Mouse (Mus musculus): ENCODE results near the gene Spns3.
A peak's percentile ranks its signal among the peaks of the same experiment; 100 is the strongest.

Spns3 gene

DNA sequence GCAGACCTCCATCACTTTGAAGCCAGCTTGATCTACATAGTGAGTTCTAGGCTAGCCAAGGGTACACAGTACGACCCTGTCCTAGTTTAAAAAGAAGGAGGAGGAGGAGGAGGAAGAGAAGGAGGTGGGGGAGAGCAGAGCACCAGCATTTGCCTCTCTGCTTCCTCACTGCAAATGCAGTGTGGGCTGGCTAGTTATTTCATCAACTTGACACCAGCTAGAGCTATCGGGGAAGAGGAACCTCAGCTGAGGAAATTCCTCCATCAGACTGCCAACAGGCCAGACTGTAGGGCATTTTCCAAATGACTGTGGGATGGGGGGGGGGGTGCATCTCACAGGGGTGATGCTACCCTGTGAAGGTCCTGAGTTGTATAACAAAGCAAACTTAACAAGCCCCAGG lies 31.9 kb downstream of the Spns3 start:
- DNase-seq (ENCODE audit: low spot score in 2 of 2), result no peak

DNA sequence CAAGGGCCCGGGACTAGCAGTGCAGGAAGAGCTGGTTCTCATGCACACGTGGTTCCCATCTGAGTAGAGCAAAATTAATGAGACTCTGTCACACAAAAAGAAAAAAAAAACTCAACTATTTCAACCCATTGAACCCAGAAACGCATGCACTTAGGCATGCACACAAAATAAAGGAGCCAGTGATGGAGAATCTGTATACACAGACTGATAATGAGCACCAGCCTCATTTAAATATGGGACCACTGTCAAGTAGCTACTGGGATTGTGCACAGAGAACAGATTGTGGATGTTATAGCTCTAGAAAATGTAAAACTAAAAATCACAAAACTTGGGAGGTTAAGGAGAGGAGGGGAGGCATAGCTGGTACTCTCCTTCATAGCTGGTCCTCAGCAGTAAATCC lies 35.3 kb downstream of the Spns3 start:
- DNase-seq (ENCODE audit: low spot score in 2 of 2), result no peak

DNA sequence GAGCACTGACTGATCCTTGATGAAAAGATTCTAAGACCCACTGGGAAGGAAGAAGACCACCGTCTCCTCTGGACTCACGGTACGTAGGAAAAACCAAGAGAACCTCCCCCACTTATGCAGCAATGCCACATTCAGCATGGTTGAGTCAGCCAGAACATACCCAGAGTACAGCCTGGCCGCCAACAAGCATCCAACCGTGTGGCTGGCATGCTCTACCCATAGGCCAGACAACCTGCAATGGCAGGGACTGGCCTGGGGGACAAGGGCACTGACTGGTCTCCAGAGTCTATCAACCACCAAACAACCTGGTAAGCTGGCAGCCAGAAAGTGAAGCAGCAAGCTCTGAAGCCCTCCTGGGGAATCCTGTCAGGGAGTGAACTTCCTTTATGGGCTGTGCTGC lies 41.7 kb downstream of the Spns3 start:
- DNase-seq (ENCODE audit: low spot score in 2 of 2), result no peak

DNA sequence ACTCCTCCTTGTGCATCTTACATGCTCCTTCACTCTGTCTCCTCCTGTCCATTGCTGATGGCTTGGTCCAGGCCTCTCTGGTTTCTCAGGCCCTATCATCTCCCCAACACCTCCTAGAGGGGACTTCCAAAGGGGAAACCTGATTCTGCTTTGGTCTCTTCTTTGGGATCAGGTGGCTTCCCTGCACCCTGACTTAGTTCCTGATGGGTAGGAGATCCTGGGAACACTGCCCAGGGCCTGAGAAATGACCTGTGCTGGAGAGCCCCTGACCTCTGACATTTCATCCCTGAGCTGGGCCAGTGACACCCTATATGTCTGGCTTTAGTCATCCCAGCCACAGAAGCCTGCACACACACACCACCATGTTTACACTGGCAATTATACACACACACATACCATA lies 42.7 kb downstream of the Spns3 start:
- DNase-seq (ENCODE audit: low spot score in 2 of 2), result no peak

DNA sequence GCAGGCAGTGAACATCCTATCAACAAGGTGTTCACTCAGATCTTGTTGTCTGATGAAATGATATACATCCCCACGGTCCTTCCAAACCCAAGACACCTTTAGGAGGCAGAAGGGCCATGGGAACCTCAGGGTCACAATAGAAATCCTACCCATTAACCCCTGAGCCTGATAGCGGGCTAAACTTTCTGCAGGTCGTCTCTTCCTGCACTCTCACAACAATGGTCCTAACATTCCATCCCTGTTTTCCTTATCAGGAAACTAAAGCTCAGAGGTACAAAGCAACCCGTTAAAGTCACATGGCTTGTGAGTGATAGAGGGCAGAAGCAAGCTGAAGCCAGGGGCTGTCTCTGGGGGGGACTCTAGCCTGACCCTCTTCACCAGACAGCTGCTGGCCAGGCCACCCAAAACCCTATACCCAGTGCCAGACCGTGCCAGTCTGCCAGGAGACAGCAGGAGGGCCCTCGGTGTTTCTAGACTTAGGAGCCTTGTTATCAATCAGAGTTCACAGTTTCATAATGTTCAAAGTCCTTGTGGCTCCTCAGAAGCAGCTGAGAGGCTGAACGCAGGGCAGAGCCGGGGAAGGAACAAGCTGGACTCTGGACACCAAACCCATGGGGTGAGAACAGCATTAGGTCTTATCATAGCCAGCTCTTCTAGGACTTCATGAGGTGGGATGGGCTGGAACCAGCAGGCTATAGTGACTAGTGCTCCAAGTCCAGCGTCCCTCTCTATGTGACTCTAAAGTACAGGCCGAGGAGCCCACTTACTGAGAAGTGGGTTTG lies 46.1 kb downstream of the Spns3 start:
- DNase-seq (ENCODE audit: low spot score in 2 of 2), result no peak

DNA sequence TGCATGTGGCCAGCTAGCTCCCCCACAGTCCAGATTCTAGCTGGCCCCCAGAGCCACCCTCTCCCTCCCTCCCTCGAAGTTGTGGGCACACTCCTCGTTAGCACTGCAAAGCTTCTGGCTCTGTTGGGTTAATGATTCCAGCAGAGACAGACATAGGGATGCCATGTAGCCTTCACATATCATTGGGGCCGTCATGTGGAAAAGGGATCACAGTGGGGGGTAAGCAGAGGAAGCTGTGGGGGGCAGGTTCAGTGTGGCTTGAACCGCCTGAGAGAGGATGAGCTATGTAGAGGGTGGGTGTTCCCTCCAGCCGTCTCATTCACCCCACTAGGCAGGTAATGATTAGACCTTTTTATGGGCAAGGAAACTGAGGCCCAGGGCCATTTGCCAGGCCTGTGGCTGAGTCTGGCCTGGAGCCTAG lies 46.8 kb downstream of the Spns3 start:
- DNase-seq (ENCODE audit: low spot score in 2 of 2), result no peak

DNA sequence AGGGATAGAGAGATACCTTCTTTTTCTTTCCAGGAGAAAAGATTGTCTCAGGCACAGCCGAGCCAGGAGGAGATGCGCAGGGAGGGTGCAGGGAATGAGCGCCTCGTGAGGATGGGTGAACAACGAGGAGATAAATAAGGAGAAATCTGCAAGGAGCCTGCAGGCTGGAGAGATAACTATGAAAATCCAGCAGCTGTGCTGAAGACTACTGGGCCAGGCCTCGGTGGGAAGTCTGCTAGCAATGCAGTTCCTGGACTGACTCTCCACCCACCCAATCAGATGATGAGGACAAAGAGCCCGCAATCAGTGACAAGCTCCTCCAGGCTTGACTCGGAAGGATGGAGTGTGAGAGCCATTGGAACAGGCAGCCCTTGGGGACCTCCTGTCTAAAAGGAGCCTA lies 48.1 kb downstream of the Spns3 start:
- DNase-seq (ENCODE audit: low spot score in 2 of 2), result no peak

DNA sequence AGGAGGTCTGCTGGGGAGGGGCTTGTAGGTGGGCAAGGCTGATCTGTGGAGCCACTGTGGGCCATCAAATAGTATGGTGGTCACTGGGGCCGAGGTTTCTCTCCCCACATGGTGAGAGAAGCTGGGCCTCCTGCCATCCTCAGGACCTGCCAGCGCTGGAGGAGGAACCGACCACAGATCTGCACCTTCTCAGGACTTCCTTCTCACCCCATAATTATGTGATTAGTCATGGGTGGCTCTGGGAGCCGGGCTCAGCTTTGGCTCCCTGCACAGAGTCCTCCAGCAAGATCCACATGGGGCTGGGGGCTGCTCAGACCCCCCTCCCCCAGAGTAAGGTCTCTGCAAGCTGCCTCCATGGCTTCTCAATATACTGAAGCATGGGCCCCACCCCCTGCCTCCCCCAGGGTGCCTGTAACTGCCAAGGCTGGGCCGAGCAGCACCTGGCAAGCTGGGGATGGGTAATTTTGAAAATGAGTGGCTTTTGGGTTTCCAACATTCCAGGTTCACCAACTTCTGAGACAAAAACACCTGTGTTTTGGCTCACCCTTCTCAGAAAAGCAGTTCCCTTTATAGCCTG lies 48.8 kb downstream of the Spns3 start:
- DNase-seq (ENCODE audit: low spot score in 2 of 2), result no peak

DNA sequence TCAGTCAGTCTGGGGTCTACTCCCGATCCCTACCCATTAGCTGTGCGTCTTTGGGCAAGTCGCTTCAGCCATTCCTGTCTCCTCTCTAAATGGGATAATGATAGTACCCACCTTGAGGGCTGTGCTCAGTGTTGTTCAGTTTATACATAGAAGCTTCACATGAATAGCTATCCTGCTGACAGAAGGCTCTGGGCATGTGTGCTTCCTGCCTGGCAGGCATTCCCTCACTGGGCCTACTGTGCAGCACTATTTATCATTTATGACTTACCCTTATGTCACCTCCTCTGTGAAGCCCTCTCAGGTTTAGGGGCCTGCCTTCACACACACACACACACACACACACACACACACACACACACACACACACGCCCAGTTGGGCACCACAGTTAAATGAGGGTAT lies 50.2 kb downstream of the Spns3 start:
- no peak for DNase-seq (ENCODE audit: low spot score in 2 of 2)

DNA sequence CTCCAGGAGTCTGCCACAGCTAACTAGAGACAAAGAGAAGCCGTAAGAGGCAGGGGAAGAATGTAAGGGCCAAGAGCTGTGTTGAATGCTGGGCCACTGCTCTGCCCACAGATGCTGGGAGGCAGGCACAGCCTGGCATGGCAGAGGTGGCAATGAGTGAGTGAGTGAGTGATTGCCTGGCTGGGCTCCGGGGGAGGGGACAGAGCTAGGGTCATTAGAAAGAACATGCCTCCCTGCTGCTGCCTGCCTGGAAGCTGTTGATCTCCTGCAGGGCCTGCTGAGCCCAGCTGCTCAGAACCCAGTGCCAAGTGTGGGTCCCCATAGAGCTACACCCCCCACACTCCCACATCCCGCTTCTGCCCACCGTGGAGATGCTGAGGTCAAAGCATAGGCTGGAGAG lies 52.9 kb downstream of the Spns3 start:
- no peak for DNase-seq (ENCODE audit: low spot score in 2 of 2)

DNA sequence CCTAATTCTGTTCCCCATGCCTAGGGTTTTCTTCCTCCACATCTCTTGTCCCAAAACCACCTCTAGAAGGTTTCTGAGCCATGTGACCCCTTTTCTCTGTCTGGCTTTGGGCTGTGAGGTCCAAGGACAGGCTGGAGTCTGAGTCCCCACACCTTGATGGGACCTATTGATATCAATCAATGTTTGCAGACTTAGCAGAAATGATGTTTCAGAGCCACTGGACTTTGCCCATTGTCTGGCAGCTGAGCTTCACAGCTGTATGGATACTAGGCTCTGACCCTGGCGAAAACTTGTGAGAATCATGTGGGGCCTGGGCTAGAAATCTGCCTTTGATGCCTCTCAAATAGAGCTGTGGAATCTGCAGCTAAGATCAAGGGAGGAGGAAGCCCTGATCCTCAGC lies 53.5 kb downstream of the Spns3 start:
- no peak for DNase-seq (ENCODE audit: low spot score in 2 of 2)

DNA sequence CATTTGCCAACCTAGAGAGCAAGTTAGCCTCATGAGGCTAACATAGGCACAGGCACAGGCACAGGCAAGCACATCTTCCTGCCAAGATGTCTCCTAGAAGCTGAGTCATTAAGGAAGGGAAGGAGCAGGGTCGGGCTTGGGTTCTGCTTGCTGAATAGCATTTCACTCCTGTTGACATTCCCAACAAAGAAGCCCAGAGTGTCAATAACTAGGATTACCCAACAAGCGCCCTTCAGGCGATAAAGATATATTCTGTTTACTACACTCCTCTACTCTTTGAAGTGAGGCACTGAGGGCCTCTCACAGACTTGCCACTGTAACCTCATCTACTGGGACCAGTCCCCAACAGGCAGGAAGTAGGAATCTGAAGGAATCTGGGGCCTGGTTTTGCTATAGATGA lies 54.2 kb downstream of the Spns3 start:
- no peak for DNase-seq (ENCODE audit: low spot score in 2 of 2)

DNA sequence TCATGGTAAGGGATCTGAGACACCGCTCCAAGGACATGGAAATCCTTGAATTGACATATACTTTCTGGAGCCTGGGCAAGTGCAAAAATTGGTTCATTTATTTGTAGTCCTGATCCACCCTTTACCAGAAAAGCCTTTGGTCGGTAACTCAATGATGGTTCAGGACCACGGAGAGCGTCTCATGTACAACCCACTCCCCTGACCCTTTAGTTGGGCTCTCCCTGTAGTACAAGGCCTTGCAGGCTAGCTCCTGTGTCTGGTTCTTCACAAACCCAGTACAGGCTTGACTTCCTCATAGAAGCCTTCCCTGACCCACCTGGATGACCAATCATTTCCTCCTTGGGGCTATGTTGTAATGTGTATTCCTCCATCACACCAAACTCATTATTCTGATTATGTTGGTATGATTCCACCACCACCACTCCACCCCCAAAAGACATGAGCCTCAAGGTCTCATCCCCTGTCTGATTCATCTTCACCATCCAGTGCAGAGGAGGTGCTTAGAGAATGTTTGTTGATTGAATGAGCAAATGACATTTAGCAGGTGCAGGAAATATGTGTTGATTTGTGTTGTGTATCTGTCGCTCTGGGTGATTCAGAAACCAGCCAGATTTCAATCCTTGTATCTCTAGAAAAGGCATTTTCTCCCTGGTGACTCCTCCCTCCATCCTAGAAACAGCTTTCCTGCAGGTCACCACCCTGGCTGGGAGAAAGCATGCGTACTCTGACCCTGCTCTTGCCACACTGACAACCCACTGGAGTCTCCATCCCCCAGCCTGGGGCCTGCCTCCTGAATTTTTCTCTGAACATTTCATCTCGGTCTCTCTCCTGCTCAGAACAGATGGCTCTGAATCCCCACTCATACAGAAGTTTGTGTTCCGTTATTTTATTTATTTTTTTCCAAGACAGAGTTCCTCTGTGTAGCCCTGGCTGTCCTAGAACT lies 56.0 kb downstream of the Spns3 start:
- no peak for DNase-seq (ENCODE audit: low spot score in 2 of 2)

DNA sequence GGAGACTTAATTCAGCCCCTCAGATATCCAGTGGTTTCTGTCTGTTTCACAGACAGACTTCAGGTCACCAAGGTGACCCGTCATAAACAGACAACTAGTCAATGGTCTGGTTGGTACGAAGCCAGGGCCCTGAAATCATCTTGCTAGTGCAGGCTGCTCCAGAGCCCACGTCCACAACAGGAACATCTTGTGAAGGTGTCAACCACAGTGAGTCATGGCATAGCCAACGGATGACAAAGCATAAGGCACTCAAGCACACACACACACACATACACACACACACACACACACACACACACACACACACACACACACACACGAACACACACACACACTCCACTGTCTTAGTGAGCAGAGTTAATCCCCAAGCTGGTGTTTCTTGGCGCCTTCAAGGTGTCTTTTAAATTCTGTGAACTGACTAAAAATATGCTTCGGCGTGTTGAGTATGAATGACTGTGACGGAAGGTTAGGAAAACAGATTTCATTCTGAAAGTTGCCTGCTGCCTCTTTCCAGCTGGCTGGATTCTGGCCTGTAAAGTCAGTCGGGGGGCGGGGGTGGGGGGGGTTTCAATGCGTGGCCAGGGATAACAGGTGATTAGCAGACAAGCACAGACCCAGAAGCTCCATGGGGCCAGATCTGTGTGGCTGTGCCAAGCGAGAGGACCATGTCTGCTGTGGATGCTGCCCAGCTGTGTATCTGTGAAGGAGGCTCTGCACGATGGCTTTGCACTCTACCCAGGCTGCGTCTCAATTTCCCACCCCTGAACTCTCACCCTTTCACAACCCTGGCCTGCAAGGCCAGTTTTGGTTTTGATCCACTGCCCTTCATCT lies 59.0 kb downstream of the Spns3 start:
- DNase-seq (ENCODE audit: low spot score in 2 of 2), result peak in 1 of 2 experiments; percentile 47

DNA sequence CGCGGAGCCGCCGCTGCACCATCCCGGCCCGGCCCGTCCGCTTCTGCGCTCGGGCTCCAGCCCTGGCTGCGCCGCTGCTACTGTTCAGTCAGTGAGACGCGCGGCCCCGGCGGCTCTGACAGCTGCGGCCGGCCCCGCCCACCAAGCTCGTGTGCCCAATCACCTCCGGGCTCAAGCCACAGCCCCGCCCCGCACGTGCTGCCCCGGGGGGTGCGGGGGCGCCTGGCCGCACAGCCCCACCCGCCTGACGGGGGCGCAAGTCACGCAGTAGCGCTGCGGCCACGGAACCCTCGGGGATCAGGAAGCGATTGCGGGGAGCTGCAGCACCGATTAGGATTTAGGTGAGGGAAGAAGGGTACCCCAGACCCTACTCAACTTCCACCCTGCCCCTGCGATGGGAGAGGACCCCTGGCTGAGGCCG lies 60.4 kb downstream of the Spns3 start, which contains the start of gene Spns2:
Gene Spns2 (minus strand): TSS at position 24 of the 421 bp plus-strand sequence.
- peak; percentile 92 for DNase-seq (ENCODE audit: low spot score in 2 of 2)

DNA sequence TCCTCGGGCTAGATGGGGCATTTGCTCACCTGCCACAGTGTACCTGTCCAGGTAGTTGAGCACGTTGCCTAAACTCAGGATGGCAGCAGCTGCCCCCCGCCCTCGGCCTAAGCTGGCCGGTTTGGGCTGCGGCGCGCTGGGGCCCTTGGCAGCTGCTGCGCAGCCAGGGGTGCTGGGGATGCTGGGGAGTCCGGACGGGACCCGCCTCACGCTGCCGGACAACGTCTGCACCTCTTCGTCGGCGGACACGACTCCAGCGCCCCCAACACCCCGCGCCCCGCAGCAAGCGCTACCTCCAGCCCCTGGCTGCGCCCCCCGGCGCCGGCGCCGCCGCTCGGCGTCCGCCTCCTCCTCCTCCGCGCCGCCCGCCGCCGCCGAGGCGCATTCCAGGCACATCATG lies 60.9 kb downstream of the Spns3 start:
- DNase-seq (ENCODE audit: low spot score in 2 of 2), result no peak

DNA sequence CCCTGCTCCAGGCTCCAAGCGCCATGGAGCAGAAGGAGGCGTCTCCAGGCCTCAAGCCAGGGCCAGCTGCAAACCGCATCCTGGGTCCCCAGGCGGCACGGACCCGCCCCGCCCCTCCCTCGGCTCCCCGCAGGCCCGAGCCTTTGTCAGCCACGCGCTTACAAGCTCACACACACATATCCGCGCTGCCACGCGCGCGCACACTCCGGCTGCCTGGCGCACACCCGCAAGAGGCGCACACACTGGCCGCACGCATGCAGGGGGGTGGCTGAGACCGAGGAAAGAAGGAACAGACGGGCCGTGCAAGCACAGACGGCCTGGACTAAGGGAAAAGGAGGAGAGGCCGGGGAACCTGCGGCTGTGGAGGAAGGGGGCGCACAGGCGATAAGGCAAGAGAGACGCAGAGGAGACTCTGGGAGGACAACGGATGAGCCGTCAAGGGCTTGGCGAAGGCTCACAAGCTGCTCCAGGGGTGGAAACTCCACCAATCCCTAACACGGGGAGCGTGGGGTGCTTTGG lies 61.5 kb downstream of the Spns3 start:
- peak; percentile 72 to 75 for DNase-seq (ENCODE audit: low spot score in 2 of 2)

DNA sequence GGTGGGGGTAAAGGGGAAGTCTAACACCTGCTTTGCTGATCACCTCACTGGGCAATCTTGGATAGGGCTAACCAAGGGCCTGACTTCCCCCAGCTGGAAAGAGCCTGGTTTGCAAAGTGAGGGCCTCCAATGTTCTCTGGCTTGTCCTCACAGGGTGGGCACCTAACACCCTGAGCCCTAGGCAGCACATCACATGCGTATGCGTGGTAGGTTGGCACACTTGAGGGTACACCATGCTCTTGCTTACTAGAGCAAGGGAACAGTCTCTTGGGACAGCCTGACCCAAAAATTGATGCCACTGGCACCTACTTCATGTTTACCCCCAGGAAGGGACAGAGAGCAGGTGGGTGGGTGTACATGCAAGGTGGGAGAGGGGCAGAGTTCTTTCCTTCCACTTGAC lies 62.6 kb downstream of the Spns3 start:
- no peak for DNase-seq (ENCODE audit: low spot score in 2 of 2)

DNA sequence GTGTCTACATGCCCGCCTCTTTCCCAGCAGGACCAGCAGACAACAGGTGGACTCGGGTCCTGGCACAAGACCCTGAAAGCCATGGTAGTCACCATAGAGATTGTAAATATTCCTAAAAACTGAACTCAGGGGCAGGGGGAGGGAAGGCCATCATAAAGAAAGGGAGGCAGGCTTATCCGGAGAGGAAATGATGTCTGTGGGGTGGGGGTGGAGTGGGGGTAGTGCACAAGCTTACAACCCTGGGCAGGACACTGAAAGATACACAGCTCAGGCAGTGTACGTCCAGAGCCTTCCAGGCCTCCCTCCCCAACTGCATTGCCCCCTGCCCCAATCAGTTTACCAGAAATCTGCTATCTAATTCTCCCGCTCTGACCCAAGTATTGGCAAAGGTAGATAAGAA lies 63.1 kb downstream of the Spns3 start:
- no peak for DNase-seq (ENCODE audit: low spot score in 2 of 2)

DNA sequence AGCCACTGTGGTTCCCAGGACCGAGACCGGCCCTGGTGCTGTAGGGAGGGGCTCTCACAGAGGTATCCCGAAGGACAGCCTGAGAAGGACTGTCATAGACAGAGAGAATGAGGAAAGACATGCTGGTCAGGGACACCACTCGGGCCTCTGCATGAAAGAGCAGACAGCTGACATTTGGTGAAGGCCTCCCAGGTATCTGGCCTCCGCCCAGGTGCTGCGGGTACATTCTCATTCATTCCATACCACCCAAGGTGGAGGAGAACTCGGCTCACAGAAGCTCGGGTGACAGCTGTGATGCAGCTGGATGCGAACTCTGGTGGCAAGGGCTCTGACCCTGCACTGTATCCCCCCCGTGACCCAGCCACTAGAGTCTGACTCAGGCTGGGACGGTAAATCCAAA lies 64.3 kb downstream of the Spns3 start:
- DNase-seq (ENCODE audit: low spot score in 2 of 2), result no peak

DNA sequence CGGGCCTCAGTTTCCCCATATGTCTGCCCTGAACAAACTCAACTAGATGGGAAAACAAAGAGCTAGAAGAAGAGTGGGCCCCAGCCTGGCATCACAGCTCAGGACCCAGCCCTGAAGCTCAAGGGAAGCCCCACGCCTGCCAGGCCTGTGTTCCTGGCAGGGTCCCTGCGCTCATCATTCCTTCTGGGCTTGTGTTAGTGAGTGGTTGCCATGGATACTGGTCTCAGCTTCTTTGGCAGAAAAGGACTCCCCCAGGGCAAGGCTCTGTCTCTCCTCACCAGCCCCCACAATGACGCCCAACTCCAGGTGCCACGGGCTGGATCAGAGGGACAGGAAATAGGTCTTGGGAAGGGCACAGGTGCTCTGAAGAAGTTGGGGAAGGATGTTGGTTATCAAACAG lies 65.1 kb downstream of the Spns3 start:
- peak in 1 of 2 experiments; percentile 44 for DNase-seq (ENCODE audit: low spot score in 2 of 2)

Data from frontal cortex, postnatal 10 days (tissue).